Mouse (Mus musculus): ENCODE measurements around the gene Depdc5.
A peak's percentile ranks its signal among the peaks of the same experiment; 100 is the strongest.
"Not testable (repeated sequence)": the region's sequence is repeated elsewhere in the genome, so short reads cannot be mapped to it uniquely, and the experiment has no call there.

Depdc5 gene

GRCm38 (mm10) chr5:33032036-33032773 lies 168.7 kb downstream of the Depdc5 start:
- DNase-seq (ENCODE audit: low spot score in 2 of 2), result no peak

- peak; percentile 60 to 83 for DNase-seq (ENCODE audit: low spot score in 2 of 2)
Observed at GRCm38 (mm10) chr5:33033121-33033520, 169.6 kb downstream of the Depdc5 start.

DNA sequence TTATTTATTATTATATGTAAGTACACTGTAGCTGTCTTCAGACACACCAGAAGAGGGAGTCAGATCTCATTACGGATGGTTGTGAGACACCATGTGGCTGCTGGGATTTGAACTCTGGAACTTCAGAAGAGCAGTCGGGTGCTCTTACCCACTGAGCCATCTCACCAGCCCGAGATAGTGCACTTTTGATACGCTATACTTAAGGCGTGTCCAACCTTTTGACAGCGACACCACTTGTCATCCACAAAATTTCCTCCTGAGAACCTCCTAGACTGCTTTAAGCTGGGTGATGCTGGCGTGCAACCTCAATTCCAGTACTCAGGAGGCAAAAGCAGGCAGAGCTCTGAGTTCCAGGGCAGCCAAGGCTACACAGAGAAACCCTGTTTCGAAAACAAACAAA lies 170.1 kb downstream of the Depdc5 start:
- DNase-seq (ENCODE audit: low spot score in 2 of 2), result not testable (repeated sequence)

DNA sequence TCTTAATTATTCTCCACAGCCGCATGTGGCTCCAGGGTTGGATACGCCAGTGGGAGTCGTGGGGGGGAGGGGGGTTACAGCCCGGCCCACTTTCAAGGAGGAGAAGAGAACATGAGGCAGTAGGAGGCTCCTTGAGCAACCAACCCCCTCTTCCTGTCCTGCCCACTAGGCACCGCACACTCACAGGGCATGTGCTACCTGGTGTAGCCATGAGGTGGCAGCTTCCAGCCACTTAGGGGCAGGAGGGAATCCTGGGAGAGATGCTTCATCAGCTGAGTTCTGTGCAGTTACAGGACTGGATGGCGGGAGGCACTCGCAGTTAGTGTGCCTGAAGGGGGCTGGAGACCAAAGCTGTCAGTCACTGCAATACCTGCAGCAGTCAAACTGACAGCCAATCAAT lies 170.6 kb downstream of the Depdc5 start:
- no peak for DNase-seq (ENCODE audit: low spot score in 2 of 2)

DNA sequence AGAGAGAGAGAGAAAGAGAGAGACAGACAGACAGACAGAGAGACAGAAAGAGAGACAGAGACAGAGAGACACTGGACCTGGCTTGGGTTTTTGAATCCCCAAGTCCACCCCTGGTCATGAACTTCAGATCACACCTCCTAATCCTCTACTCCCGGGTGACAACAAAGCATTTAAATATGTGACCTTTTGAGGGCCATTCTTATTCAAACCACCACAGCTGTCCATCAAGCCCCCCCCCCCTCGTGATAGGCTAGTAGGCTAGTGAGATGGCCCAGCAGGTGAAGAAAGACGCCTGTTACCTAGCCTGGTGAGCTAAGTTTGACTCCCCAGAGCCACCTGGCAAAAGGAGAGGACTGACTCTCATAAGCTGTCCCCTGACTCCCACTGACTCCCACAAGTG lies 171.4 kb downstream of the Depdc5 start:
- DNase-seq (ENCODE audit: low spot score in 2 of 2), result no peak

DNA sequence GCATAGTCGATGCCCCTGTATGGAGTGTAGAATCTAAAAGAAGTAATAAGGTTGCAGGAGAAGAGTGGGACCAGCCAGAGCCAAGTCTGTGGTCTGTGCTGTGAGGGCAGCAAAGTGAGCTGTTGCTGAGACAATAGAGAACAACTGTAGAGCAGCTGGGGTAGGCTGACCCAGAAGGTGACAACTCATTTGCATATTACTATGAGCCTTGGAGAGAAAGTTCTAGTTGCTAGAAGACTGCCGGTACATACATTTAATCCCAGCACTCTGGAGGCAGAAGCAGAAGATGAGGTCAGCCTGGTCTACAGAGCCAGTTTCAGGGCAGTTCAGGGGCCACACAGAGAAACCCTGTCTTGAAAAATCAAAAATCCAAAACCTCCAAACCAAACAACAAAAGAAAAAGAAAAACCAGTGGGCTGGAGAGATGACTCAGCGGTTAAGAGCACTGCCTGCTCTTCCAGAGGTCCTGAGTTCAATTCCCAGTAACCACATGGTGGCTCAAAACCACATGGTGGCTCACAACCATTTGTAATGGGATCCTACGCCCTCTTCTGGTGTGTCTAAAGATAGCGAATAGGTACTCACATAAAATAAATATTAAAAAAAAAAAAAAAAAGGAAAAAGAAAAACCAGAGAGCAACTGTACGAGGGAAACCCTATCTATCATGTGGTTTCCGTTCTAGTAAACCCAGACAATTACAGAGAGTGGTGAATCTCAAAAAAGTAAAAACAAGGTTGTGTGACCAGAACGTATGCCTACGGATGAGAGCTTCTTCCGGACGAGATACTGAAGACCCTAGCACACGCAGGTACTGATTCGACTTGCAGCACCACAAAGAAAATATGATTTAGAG lies 175.4 kb downstream of the Depdc5 start:
- peak in 1 of 2 experiments; percentile 20 for DNase-seq (ENCODE audit: low spot score in 2 of 2)

DNA sequence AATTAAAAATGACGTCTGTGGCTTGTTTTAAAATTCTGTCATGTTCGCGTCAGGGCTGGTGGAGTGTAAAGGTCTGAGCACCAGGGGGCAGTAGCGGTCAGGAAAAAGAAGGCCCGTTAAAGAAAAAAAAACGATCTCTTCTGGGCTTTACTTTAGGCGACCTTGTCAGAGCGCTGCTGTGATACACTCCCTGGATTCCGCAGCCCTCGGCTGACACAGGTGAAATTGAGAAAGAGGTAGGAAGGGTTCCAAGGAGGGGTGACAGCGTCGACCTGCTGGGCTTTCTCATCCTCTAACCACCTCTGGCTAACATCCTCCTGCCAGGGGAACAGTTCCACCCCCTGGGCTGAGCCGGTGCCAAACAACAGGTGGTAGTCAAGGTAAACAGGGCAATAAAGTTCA lies 176.0 kb downstream of the Depdc5 start:
- DNase-seq (ENCODE audit: low spot score in 2 of 2), result peak; percentile 43 to 77

- DNase-seq (ENCODE audit: low spot score in 2 of 2), result peak in 1 of 2 experiments; percentile 10
Observed at GRCm38 (mm10) chr5:33040735-33041134, 177.2 kb downstream of the Depdc5 start.

DNA sequence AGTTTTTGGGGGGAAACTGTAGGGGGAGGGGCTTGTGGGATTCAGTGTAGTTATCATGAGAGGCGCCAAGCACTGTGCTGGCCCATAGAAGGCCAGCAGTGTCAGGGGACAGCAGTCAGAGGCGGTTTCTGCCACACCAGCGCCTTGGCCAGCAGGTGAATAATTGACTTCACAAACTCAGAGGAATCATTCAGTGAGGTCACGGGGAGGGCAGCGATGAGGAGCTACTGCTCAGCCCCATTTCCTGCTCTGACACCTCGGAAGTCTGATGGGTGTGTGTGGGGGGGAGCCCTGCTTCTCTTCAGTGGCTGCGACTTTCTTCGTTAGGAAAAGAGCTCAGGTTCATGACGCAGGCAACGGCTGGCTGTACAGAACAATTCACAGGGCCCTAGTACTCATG lies 179.9 kb downstream of the Depdc5 start:
- DNase-seq (ENCODE audit: low spot score in 2 of 2), result peak in 1 of 2 experiments; percentile 46
